Mouse (Mus musculus): Measurements from ENCODE around the gene Fbxw8. TPM values are rescaled to one million over a fixed set of nuclear protein-coding genes. Genes with fewer than 3 reads are reported as not detected.

The Fbxw8 gene
- total RNA-seq, 2 experiments from 2014 or later: 43.3 to 43.6 TPM

DNA sequence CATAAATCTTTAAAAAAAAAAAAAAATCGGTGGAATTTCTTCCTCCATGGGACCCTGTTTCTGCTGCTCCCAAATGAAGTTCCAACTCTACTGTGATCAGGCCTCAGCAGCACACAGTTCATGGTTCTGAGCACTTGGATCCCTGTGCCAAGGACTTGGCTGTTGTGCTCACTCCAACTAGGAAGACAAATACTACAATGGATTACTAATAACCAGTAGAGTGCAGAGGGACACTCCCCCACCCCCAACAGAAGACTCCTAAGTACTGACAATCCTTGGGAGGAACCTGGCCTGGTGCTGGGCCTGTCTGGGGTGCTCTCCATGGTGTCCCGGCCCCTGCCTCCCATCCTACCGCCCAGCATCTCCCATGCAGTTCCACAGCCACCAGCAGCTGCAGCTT lies 36.9 kb downstream of the Fbxw8 start:
- intact Hi-C loops (cut with DNase I): loop anchor here (10.0 kb wide), 1 partner anchor 136 kb away; no protein-coding TSS in a partner anchor
- no peak for DNase-seq

DNA sequence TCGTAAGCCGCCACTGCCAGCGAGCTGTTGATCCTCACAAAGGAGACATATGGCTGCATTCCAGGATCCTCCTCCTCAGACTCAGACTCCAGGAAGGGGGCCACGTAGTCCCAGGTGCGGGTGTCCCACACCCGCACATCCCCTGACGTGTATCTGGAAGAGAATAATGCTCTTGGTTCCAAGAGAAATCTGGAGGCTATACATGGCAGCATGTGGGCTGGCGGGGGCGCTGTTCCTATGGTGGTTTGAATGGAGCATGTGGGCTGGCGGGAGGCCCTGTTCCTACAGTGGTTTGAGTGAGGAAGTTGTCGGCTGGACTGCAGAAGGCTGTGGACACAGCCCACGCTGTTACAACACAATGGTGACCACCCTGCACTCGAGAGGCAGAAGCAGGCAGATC lies 41.6 kb downstream of the Fbxw8 start:
- intact Hi-C loops (cut with DNase I): loop anchor here (10.0 kb wide), 1 partner anchor 141 kb away; no protein-coding TSS in a partner anchor
- DNase-seq: no peak

GRCm38 (mm10) chr5:118113043-118113442 lies 42.2 kb downstream of the Fbxw8 start:
- intact Hi-C loops (cut with DNase I): loop anchor here (10.0 kb wide), 1 partner anchor 142 kb away; no protein-coding TSS in a partner anchor
- no peak for DNase-seq

- intact Hi-C loops (cut with DNase I): no loop called here
Observed at GRCm38 (mm10) chr5:118108794-118109440, 46.3 kb downstream of the Fbxw8 start.

DNA sequence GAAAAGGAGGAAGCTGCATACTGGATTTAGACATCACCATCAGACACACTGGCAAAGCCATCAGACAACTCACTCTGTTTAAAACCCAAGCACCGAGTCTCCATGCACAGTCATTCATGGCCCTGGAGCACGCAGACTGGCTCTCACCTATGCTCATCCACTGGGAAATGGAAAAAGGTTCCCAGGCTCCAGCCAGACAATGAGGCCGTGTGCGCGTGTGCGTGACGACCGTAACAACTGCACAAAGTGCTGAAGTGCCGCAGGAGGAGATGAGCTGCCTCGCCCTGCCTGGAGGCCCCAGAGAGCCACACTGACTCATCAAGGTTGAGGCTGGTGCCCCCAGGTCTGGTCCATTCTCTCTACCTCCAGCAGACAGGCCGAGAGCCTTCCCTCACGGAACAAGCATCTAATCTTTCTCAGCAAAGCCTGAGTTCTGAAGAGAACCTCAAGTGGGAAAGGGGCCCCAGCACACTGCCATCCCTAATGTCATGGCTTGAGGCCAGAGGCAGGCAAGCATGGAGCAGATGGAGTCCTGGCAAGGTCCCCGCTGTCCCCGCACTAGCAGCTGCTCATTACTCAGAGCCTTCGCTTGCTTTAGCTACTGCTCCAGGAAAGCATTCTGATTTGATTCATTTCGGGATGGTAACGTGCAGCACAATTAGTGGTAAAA lies 47.0 kb downstream of the Fbxw8 start:
- intact Hi-C loops (cut with DNase I): no loop called here
- peak; percentile 39 to 53 for DNase-seq

More at GRCm38 (mm10) chr5:118108794-118109440, 46.3 kb downstream of the Fbxw8 start:
- DNase-seq: no peak

DNA sequence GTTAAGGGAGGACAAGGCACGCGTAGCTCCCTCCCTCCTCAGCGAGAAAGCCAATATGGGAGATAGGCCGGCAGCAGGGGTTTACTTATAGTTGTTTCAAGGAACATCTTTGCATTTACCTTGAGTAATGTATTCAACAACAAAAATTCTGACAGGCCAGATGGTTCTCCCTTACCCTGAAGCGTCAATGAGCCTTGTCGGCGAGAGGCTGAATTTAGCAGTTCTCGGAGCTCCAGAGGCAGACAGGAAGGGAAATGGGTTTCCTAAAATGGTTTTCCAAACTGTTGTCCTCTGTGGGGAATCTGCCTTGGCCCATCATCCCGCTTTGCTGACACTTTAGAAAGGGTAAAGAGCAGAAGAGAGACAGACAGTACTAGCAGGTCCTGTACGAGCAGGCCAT lies 48.6 kb downstream of the Fbxw8 start:
- intact Hi-C loops (cut with DNase I): no loop called here
- no peak for DNase-seq

GRCm38 (mm10) chr5:118105536-118105935 lies 49.7 kb downstream of the Fbxw8 start:
- intact Hi-C loops (cut with DNase I): no loop called here
- no peak for DNase-seq

- DNase-seq: no peak
- intact Hi-C loops (cut with DNase I): loop anchor here (5.0 kb wide), 1 partner anchor 57 kb away; the partner anchor contains the start of gene Fbxw8
Observed at GRCm38 (mm10) chr5:118099870-118100478, 55.3 kb downstream of the Fbxw8 start.

GRCm38 (mm10) chr5:118099069-118099869 lies 56.0 kb downstream of the Fbxw8 start:
- intact Hi-C loops (cut with DNase I): loop anchor here (5.0 kb wide), 1 partner anchor 58 kb away; the partner anchor contains the start of gene Fbxw8
- DNase-seq: no peak

- DNase-seq: no peak
- intact Hi-C loops (cut with DNase I): loop anchor here (5.0 kb wide), 1 partner anchor 61 kb away; the partner anchor contains the start of gene Fbxw8
Observed at GRCm38 (mm10) chr5:118096317-118096716, 58.9 kb downstream of the Fbxw8 start.

DNA sequence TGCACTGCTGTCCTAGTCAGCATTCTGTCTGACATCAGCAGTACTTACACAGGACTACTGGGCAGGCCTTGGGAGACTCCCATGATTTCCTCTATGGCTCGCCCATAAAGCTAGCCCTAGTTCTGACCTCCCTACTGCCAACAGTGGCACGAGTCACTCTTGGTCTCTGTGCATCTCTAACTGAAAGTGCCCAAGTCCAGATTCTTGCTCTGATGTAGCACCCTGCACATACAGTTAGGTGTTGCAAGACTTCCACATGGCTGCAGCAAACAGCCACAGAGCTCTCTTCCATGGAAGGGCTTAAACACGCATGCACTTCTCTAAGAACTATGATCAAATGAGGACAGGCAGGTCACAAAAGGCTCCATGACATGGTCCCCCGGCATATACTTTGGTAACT lies 59.4 kb downstream of the Fbxw8 start:
- DNase-seq: no peak
- intact Hi-C loops (cut with DNase I): loop anchor here (5.0 kb wide), 1 partner anchor 61 kb away; the partner anchor contains the start of gene Fbxw8

- intact Hi-C loops (cut with DNase I): loop anchor here (5.0 kb wide), 1 partner anchor 62 kb away; the partner anchor contains the start of gene Fbxw8
Observed at GRCm38 (mm10) chr5:118095433-118095832, 59.8 kb downstream of the Fbxw8 start.

GRCm38 (mm10) chr5:118093321-118094035 lies 61.8 kb downstream of the Fbxw8 start:
- intact Hi-C loops (cut with DNase I): no loop called here
- no peak for DNase-seq

More at GRCm38 (mm10) chr5:118095433-118095832, 59.8 kb downstream of the Fbxw8 start:
- no peak for DNase-seq

DNA sequence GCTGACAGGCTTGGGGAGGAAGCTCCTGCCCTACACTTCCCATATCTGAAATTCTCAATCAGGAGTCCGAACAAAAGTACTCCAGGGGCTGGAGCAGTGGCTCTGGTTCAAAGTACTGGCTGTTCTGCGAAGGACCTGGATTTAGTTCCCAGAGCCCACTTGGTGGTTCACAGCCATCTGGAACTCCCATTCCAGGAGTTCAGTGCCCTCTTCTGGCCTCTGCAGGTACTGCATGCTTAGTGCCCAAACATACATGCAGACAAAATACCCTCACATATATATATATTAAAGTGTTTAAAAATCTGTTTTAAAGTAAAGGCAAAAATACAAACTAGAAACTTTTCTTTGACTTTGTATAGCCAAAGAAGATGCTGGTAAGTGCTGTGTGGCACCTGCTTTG lies 64.4 kb downstream of the Fbxw8 start:
- intact Hi-C loops (cut with DNase I): no loop called here
- no peak for DNase-seq

- intact Hi-C loops (cut with DNase I): no loop called here
- no peak for DNase-seq
Observed at GRCm38 (mm10) chr5:118090101-118090500, 65.2 kb downstream of the Fbxw8 start.

GRCm38 (mm10) chr5:118089102-118089501 lies 66.2 kb downstream of the Fbxw8 start:
- intact Hi-C loops (cut with DNase I): loop anchor here (10.0 kb wide), 1 partner anchor 166 kb away; no protein-coding TSS in a partner anchor
- DNase-seq: peak in 1 of 2 experiments; percentile 44

- DNase-seq: no peak
- intact Hi-C loops (cut with DNase I): loop anchor here (10.0 kb wide), 1 partner anchor 168 kb away; no protein-coding TSS in a partner anchor
Observed at GRCm38 (mm10) chr5:118086956-118087355, 68.3 kb downstream of the Fbxw8 start.

DNA sequence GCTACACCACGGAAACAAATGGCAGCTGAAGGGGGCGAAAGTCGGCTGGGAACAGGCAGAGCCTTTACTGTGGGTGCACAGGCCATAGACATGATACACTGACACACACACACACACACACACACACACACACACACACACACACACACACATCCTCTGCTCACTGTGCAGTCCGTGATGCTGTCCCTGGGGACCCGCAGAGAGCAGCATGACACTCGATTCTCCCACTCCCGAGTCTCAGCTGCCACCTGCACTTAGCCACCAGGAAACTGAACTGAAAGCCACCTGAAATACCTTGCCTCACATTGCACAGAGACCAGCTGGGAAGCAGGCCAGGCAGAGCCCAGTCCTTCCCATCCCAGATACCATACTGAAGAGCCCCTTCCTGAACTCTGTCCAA lies 70.0 kb downstream of the Fbxw8 start:
- DNase-seq: no peak
- intact Hi-C loops (cut with DNase I): loop anchor here (10.0 kb wide), 1 partner anchor 169 kb away; no protein-coding TSS in a partner anchor

DNA sequence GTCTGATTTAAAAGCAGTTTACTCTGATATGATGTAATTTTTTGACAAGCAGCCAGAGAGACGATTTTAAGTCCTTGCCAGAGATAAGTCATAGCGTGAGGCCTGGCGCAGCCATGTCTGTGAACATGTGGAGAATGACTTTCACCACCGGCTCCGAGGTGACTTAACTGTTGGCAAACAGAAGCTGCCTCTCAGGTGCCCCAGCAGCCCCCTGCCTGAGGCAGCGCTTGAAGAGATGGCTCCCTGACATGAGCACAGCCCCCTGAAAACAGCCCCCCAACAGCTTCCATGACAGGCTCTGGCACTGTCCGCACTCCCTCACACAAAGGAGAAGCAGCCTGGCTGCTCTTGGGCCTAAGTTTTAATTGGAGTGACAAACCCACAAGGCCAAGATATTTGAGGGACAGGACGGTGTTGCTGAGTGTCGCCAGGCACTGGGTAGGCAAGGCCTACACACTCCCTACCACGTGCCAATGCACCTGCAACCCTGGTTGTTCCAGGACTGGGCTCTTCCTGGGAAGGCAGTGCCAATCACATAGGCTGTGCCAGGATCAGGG lies 71.0 kb downstream of the Fbxw8 start:
- intact Hi-C loops (cut with DNase I): loop anchor here (10.0 kb wide), 1 partner anchor 171 kb away; no protein-coding TSS in a partner anchor
- DNase-seq: no peak
